Mouse (Mus musculus) kidney, embryonic 16.5 days (tissue): ENCODE data around the gene Mup6. TPM values are rescaled to one million over a fixed set of nuclear protein-coding genes. Genes with fewer than 3 reads are reported as not detected.
A peak's percentile ranks its signal among the peaks of the same experiment; 100 is the strongest.

Source experiments
- ATAC-seq: fragments of 200-750 bp; cut with Nextera tagmentation; 2 replicates; pipeline ENCODE4 v1.8.0; 2017; ENCODE audit warnings: moderate TSS enrichment; ENCODE audit not compliant: low FRiP score, low TSS enrichment
- H3K27ac ChIP-seq: fragments of 300-500 bp; sonication (generic); 2 replicates; pipeline ENCODE4 v1.5.1; 2014; ENCODE audit warnings: low read length
- H3K27me3 ChIP-seq: fragments of 300-500 bp; sonication (generic); 2 replicates; pipeline ENCODE4 v1.6.1; 2014; ENCODE audit warnings: low read length, control low read depth, mixed read lengths; ENCODE audit not compliant: insufficient read depth
- H3K36me3 ChIP-seq: fragments of 300-500 bp; sonication (generic); 2 replicates; pipeline ENCODE4 v1.6.1; 2014; ENCODE audit warnings: low read length, control low read depth, mixed read lengths; ENCODE audit not compliant: insufficient read depth
- H3K4me1 ChIP-seq: fragments of 300-500 bp; sonication (generic); 2 replicates; pipeline ENCODE4 v1.6.1; 2014; ENCODE audit warnings: low read length, control low read depth, mixed read lengths; ENCODE audit not compliant: insufficient read depth
- H3K4me2 ChIP-seq: fragments of 300-500 bp; sonication (generic); replicated peaks from 2 replicates; pipeline ENCODE4 v1.6.1; 2014; ENCODE audit warnings: low read depth, low read length
- H3K4me3 ChIP-seq: fragments of 300-500 bp; sonication (generic); 2 replicates; pipeline ENCODE4 v1.5.1; 2014; ENCODE audit warnings: mild to moderate bottlenecking, low read length
- H3K9ac ChIP-seq: fragments of 300-500 bp; sonication (generic); replicated peaks from 2 replicates; pipeline ENCODE4 v1.6.1; 2014; ENCODE audit warnings: low read length
- H3K9me3 ChIP-seq: fragments of 300-500 bp; sonication (generic); 2 replicates; pipeline ENCODE4 v1.6.1; 2016; ENCODE audit warnings: low read length, control low read depth
- WGBS: fragments of 180-500 bp; shearing (Covaris S2); extraction: QIAGEN DNeasy Blood & Tissue Kit; methylation state at CpG from one replicate; pipeline ENCODE4 v1.1.7; 2014; 5-methylcytosine and 5-hydroxymethylcytosine counted together
- polyA plus RNA-seq: library from polyadenylated mRNA; unstranded; fragments of >200 nt; fragmentation: Nextera tagmentation; extraction: Ambion mirVana; gene quantifications from 2 replicates; pipeline ENCODE4 v1.2.1, GENCODE M21; 2015

Mup6 gene
- not detected in 2 replicates for polyA plus RNA-seq

DNA sequence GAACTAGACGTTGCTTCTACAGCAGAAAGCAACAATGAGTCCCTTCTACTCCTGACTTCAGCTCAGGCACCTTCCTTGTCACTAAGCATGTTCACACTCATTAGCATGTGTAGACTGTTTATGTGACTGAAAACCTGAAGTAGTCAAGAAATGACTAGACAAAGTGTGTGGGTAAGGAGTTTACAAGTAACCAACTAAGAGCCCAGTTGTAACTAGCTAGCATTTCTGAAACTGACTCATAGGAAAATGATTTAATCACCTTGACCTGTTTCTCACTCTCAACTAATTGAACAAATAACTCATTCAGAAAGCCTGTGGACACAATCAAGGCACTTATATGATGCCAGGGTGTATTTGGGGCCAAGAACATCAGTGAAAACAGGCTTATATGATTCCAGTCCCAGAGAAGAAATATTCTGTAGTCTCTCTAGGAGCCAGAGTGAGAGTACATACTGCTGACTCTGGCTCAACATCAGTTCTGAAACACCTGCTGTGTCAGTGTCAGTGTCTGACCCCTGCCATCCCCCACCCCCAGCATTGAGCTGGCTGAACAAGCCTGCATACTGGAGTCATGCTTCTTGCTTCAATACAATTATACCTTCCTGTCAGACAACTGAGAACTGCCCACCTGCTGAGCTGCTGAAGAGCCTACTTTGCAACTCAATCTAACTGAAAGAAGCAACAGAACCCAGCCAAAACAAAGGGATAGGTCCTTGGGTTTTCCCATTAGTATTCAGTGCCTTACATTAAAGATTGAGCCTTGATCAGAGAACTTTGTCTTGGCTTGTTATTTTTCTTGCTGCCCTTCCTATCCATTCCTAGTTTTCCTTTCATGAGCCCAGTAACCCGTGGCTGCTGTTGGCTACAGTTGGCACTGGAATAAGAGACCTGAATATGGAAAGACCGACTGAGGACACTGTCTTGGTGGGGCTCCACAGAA is at the start of gene Mup6:
TSS of gene Mup6 (plus strand) at position 890 of the 940 bp plus-strand sequence.
- ATAC-seq, result no peak
- Histone ChIP-seq H3K4me3 (no peak within 1 kb of the TSS), H3K9ac (no peak within 1 kb of the TSS), H3K9me3 (no peaks in the 10 kb centered on the region), H3K36me3 (no peaks in the 10 kb centered on the region), H3K4me2 (no peak within 1 kb of the TSS), H3K4me1 (no peaks in the 10 kb centered on the region), H3K27ac (no peak within 1 kb of the TSS), H3K27me3 (no peaks in the 10 kb centered on the region)
- WGBS, result 43% methylated on average over 3 of the region's 3 CpGs

DNA sequence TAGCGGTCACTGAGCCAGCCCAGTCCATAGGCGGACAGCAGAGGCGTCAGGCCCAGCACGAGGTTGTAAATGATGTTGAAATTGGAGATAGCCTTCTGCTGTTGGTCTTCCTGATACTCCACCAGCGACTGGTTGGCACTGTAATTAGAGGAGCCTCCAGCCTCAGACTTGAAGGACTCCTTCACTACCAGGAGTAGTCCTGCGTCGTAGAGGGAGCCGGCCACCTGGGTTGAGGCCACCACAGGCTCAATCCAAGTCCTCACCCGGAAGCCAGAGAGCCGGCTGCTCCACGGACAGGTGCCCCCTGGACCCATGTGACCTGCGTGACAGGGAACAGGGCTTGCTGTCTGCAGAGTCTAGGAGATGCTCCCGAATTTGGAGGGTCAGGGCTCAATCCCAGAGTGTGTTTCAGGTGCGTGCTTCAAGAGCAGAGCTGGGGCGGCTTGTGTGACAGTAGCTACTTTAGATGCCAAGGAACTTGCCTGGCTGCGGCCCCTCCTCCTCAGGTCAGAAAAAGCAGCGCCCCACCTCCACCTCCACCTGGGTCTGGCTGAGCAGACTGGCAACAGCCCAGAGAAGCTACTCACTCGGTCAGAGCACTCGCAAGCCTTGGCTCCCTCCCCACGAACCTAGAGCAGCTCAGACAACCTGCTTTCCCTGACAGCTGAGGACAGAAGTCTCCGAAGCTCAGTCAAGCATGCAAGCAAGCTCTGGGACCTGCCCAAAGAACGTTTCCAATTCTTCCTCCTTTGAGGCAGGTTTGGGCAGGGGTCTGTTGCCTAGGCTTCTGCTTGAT is 49.3 kb upstream of the Mup6 start, which contains the start of gene Slc46a2:
TSS of gene Slc46a2 (minus strand) at position 449 of the 796 bp plus-strand sequence.
- H3K4me1 ChIP-seq, result no peaks in the 10 kb centered on the region
- ATAC-seq, result peak; percentile 72
- H3K36me3 ChIP-seq, result no peaks in the 10 kb centered on the region
- 0 out of 2 replicates have a peak within 1 kb of the TSS, but pooled peaks have one; percentile 4 for H3K4me3 ChIP-seq
- H3K9me3 ChIP-seq, result no peaks in the 10 kb centered on the region
- H3K9ac ChIP-seq, result no peak within 1 kb of the TSS
- H3K27ac ChIP-seq, result no peak within 1 kb of the TSS
- H3K4me2 ChIP-seq, result peak within 1 kb of the TSS; percentile 40
- WGBS, result 12% methylated on average over 22 of the region's 22 CpGs
- H3K27me3 ChIP-seq, result peaks cover 10% of the 10 kb centered on the region; the same call in 1 of the 2 replicates

DNA sequence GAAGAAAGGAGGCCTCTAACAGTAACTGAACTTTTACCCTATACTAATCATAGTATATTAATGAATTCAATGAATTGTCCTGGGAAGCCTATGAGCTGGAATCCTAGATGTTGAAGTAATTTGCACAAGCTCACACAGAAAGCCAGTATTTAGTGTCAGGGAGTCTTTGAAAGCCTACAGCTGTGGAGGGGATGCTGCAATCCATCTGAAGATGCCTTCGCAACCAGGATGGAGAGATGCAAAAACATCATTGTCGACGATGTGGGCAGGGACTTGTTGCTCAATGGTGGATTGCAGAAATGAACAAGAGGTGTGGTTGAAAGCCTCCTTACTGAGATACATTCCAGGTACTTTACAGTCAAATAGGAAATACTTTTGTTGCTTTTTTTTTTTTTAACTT is 46.1 kb upstream of the Mup6 start:
- H3K27me3 ChIP-seq, result peaks cover 10% of the 10 kb centered on the region; the same call in 1 of the 2 replicates
- no peak for ATAC-seq
- H3K9ac ChIP-seq, result no peak overlapping the region
- H3K36me3 ChIP-seq, result no peaks in the 10 kb centered on the region
- H3K9me3 ChIP-seq, result no peaks in the 10 kb centered on the region
- no peak overlapping the region for H3K4me2 ChIP-seq
- WGBS, result 90% methylated on average over 3 of the region's 3 CpGs
- no peak overlapping the region for H3K27ac ChIP-seq
- H3K4me3 ChIP-seq, result no peak overlapping the region
- H3K4me1 ChIP-seq, result no peaks in the 10 kb centered on the region

DNA sequence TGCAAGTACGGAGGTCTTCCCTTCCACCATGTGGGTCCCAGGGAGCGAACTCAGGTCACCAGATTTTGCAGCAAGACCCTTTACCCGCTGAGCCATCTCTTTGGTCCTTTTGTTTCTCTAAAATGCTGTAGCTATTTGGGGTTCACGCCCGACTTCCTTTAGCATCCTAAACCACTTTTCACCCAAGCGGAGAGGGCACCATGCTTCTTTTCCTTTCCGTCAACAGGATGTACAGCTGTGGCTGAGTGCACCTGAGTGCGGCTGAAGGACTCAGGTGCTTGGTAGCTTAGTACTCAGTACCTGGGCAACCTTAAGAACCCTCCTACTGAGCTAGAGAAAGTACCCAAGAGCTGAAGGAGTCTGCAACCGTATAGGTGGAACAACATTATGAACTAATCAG is 39.0 kb upstream of the Mup6 start:
- Histone ChIP-seq H3K4me3 (no peak overlapping the region), H3K4me2 (no peak overlapping the region), H3K4me1 (no peaks in the 10 kb centered on the region), H3K36me3 (no peaks in the 10 kb centered on the region), H3K27me3 (no peaks in the 10 kb centered on the region), H3K27ac (no peak overlapping the region), H3K9ac (no peak overlapping the region), H3K9me3 (no peaks in the 10 kb centered on the region)
- no peak for ATAC-seq
- 85% methylated on average over 9 of the region's 9 CpGs for WGBS

DNA sequence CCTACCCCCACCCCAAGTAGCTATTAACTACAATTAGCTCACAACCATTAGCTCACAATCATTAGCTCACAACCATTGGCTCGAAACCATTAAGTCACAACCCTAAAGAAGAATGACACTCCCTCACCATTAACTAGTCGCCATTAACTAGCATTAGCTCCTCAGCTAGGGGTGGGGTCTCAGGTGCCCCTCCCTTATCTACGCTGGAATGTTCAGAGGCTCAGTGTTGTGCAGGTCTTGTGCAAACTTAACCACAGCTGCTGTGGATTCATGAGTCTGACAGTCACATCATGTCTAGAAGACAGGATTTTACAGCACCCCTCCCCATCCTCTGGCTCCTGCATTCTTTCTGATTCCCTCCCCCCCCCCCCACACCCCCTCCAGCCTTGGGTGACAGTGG is 36.4 kb upstream of the Mup6 start:
- H3K4me2 ChIP-seq, result no peak overlapping the region
- ATAC-seq, result no peak
- WGBS, result 77% methylated on average over 3 of the region's 3 CpGs

DNA sequence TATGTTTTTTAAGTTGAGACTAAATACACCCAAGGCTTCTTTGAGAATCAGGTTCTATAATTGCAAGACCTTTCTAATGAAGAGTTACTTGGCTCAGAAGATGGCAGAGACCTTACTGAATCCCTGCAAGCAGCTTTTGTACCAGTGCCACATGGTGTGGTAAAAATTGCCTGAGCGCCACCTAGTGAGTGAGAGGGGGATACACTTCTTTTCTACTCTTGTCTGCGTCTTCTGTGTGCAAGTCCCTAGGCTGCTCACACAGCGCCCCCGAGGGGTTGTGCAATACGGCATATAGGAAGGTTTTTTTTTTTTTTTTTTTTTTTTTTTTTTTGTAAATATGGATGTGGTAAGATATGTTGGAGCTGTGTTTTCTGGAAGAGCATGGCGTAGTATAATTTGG is 35.7 kb upstream of the Mup6 start:
- peak; percentile 62; the same call in 1 of the 2 replicates for ATAC-seq
- no peak overlapping the region for H3K27ac ChIP-seq

More for the DNA sequence above, 36.4 kb upstream of the Mup6 start:
- no peak overlapping the region for H3K9ac ChIP-seq
- no peaks in the 10 kb centered on the region for H3K27me3 ChIP-seq
- H3K4me1 ChIP-seq, result no peaks in the 10 kb centered on the region
- H3K36me3 ChIP-seq, result no peaks in the 10 kb centered on the region
- H3K9me3 ChIP-seq, result no peaks in the 10 kb centered on the region
- no peak overlapping the region for H3K27ac ChIP-seq
- H3K4me3 ChIP-seq, result no peak overlapping the region

DNA sequence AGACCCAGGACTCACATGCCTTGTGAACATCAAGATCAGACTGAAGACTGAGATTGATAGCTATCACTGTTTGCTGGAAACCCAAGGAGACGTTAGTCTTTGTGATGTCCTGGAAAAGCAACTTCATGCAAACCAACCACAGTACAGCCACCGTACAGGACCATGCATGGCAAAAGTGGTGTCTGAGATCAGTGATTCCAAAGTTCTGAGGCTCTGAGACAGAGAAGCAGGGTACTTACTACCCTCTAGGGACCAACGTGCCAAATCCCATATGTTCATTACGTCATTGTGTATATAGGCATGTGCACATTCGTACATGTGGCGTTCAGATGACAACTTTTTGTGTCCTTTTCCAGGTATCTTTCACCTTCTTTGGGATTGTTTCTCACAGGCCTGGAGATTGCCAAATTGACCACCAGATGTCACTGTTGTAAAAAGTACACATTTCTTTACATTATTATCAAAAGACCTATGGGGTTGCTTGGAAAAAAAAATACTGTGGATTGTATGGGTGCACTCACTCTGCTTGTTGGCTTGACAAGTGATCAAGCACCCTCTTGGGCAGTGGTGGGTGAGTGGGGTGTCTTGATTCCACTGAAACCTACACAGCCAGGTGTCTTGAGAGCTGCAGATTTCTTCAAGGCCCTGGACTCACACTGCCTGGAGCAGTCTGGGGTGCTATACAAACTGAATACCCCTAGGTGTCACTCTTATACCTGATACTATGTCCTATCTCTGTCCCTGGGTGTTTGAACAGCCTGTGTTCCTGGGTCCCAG is 31.4 kb upstream of the Mup6 start:
- H3K27ac ChIP-seq, result no peak overlapping the region
- no peak overlapping the region for H3K4me2 ChIP-seq
- H3K27me3 ChIP-seq, result no peaks in the 10 kb centered on the region
- H3K9me3 ChIP-seq, result no peaks in the 10 kb centered on the region
- H3K4me3 ChIP-seq, result no peak overlapping the region
- H3K9ac ChIP-seq, result no peak overlapping the region
- no peaks in the 10 kb centered on the region for H3K36me3 ChIP-seq
- peak; percentile 88 for ATAC-seq
- H3K4me1 ChIP-seq, result no peaks in the 10 kb centered on the region
- WGBS, result 55% methylated on average over 6 of the region's 6 CpGs

More for the DNA sequence above, 35.7 kb upstream of the Mup6 start:
- Histone ChIP-seq H3K4me2 (no peak overlapping the region), H3K9me3 (no peaks in the 10 kb centered on the region), H3K4me3 (no peak overlapping the region), H3K27me3 (no peaks in the 10 kb centered on the region), H3K36me3 (no peaks in the 10 kb centered on the region), H3K9ac (no peak overlapping the region), H3K4me1 (no peaks in the 10 kb centered on the region)
- WGBS, result 24% methylated on average over 6 of the region's 6 CpGs

DNA sequence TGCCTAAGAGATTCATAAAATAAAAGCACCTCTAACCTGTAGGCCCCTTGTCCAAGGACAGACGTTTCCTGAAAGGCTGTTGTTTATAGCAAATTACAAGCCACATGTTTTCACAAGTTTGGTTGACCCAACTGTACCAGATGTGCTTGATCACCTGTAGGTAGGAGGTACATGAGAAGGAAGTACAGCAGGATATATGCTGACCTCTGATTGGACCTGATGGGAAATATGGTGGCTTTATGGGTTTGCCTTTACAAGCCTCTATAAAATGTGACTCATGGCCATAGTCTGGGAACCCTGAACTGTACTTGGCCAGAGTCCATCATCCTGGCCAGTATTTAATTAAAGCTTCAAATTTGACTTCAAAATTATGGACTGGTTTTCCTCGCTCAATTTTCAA is 26.6 kb upstream of the Mup6 start:
- ATAC-seq, result 0 out of 2 replicates have a peak, but pooled peaks have one; percentile 42
- Histone ChIP-seq H3K4me1 (no peaks in the 10 kb centered on the region), H3K9ac (no peak overlapping the region), H3K9me3 (no peaks in the 10 kb centered on the region), H3K27me3 (no peaks in the 10 kb centered on the region), H3K4me3 (no peak overlapping the region), H3K27ac (no peak overlapping the region), H3K4me2 (no peak overlapping the region), H3K36me3 (no peaks in the 10 kb centered on the region)
- 46% methylated on average over 2 of the region's 2 CpGs for WGBS

DNA sequence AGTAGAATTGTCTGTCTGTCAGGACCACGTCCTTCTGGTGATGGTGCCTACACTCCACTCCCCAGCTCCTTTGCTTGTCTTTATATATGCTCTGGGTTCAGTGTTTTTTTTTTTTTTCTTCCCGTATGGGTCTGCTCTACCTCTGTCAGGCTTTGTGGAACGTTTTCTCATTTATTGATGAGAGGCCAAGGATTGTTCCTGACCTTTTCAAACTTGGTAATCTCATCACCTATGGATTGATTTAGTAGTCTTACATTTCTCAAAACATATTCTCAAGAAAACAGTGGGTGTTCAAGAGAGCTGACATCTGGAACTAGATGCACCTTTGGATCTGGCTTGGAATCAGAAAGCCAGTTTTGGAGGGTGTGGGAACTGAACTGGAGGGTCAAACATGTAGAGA is 3.5 kb upstream of the Mup6 start, which contains the start of gene Mup4:
TSS of gene Mup4 (minus strand) at position 101 of the 400 bp plus-strand sequence.
- Histone ChIP-seq H3K4me2 (no peak within 1 kb of the TSS), H3K9ac (no peak within 1 kb of the TSS), H3K9me3 (no peaks in the 10 kb centered on the region), H3K4me1 (no peaks in the 10 kb centered on the region), H3K4me3 (no peak within 1 kb of the TSS), H3K27me3 (no peaks in the 10 kb centered on the region), H3K36me3 (no peaks in the 10 kb centered on the region), H3K27ac (no peak within 1 kb of the TSS)
- 73% methylated on average over 3 of the region's 3 CpGs for WGBS
- no peak for ATAC-seq
